Mouse (Mus musculus): Measurements from ENCODE around the gene Kif1bp.

- no peak for TF ChIP-seq CTCF (IDR thresholded peaks at IDR 0.05; ENCODE audit: control insufficient read depth, insufficient read depth, low read length)
- no peak for TF ChIP-seq POLR2A (IDR thresholded peaks at IDR 0.05; ENCODE audit: borderline replicate concordance, control insufficient read depth, low read depth, low read length)
These were observed 5.0 kb upstream of the Kif1bp start for GRCm38 (mm10) chr10:62583245-62583644.
